Mouse (Mus musculus) liver, embryonic 14.5 days (tissue): ENCODE measurements at regions not wholly inside any gene's neighbourhood (a gene's known extent, or its start where the extent isn't known, plus 50 kb on each side); places are given as distances from the start of the nearest gene placed in this dataset.

Source experiments
- CTCF ChIP-seq: IDR thresholded peaks from 2 replicates; pipeline ENCODE4 v1.5.1; 2016; ENCODE audit warnings: antibody characterized with exemption, low read depth, control low read depth
- EP300 ChIP-seq: IDR thresholded peaks from 2 replicates; pipeline ENCODE4 v1.6.1; 2016; ENCODE audit warnings: antibody characterized with exemption, low read depth

DNA sequence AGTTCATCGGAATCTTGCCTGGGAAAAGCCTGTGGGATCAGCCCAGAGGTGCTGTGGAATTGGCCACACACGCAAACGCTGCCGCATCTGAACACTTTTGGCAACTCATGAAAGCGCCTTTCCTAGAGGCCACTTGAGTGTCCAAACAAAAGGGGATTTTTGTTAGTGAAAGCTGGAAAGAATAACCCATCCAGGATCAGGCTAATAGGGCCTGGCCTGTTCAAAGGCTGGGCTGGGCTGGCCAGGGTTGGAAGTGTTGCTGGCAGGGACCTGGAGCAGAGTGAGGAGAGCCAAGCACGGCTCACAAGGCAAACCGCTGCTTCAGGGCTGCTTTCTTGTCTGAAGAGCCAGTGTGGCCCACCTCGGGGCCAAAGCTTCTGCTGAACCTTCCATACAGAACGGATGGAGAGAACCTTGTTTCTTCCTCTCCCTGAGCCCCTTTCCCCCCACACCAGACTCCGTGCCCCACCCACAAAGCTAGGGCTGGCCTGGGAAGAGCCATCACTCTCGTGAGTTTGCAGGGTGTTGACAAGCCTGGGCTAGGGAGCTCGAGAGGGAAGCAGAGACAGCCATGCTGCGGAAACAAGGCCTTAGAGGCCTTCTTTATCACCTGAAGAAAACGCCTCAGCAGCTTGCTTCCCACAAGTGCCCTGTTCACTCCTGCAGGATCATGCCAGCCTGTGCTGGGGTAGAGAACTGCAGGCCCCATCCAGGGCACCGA is 459.5 kb downstream of the Ccdc171 start:
- no peak for TF ChIP-seq CTCF
- TF ChIP-seq EP300, result no peak
